Mouse (Mus musculus) heart, postnatal 14 days (tissue): ENCODE results near the gene Gpx5. TPM values are rescaled to one million over a fixed set of nuclear protein-coding genes. Genes with fewer than 3 reads are reported as not detected.
"Not testable (repeated sequence)": the region's sequence is repeated elsewhere in the genome, so short reads cannot be mapped to it uniquely, and the experiment has no call there.

Source experiments
- DNase-seq, 2 experiments: peaks; one replicate each; pipeline ENCODE4 v3.0.0; 2021 to 2022
- intact Hi-C: fragments of 180-260 bp; cut with DNase I; formaldehyde crosslinking; loops from one replicate; pipeline ENCODE4 v1.15.1; 2025
- total RNA-seq, 2 experiments: library from RNA; stranded (reverse); gene quantifications; 2 replicates each; pipeline ENCODE4 v1.2.3; 2021

Gpx5 gene
- total RNA-seq, 2 experiments from 2014 or later = not detected

DNA sequence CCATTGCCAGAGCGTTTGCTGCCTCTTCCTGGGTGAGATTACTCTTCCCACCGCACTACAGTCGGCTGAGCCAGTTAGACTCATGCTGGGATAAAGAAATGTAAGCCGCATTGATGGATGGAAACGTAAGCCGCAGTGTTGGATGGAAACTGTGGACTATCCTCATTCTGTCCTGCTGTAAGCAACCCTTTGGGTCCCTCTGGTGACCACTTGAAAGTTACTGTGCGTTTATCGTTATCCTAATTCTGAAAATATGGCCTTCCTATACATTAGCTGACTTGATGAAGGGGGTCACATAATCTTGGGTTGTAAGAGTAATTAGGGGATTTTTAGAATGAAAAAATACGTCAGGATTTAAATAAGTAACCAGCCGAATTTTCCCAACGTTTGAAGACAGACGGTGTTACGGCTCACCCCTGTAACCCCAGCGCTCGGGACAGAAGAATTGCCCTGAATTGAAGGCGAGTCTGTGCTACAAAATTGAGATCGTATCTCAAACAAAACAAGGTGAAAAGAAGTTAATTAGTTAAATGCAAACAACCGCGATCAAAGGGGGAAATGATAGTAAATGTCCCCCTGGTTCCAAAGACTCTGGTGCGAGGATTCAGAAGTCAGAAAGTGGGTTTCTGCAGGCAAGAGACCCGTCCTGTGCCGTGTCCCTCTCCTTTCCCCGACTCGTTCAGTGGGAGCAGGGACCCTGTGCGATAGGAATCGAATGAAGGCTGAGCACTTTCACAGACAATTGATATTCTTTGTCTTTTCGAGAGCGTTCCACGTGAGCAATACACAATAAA is 17.3 kb downstream of the Gpx5 start:
- peak in 1 of 2 experiments; percentile 9 for DNase-seq
- intact Hi-C loops = loop anchor here (2.0 to 5.0 kb wide), 4 partner anchors 40 to 437 kb away; no protein-coding TSS in a partner anchor

DNA sequence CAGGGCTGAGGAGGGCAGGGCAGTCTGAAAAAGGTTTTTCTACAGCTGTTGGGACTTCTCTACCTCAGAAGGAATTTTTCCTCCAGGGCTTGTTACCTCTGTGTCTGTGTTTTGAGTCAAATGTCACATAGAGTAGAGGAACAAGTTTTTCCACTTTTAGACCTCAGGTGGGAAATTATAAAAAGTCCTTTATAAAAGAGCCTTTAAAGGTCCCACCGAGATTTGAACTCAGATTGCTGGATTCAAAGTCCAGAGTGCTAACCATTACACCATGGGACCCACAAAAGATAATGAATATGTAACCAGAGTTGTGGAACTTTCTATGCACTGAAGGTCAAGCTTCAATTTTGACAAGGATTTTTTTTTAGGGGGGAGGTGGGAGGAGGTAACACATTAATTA is 24.3 kb downstream of the Gpx5 start:
- DNase-seq = no peak
- intact Hi-C loops = no loop called here

DNA sequence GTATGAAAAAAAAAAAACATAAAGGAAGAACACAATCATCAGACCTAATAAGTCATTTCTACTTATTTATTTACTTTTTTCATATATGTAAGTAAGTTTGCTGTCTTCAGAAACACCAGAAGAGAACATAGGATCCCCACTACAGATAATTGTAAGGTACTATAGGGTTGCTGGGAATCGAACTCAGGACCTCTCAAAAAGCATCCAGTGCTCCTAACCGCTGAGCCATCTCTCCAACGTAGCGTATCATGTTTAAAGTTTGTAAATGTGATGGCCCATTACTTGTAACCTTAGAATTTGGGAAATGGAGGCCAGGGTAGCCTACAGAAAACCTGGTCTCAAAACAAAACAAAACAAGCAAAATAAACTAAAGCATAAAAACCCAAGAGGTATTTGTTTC is 25.0 kb downstream of the Gpx5 start:
- no peak for DNase-seq
- intact Hi-C loops = no loop called here

DNA sequence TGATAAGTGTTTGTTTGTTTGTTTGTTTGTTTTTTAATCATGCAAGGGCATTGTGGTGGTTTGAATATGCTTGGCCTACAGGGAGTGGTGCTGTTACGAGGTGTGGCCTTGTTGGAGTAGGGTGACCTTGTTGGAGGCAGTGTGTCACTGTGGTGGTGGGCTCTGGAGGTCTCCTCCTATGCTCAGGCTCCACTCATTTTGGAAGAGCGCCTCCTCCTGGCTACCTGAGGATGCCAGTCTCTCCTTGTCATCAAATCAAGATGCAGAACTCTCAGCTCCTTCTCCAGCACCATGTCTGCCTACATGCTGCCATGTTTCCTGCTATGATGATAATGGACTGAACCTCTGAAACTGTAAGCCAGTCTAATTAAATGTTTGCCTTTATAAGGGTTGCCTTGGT is 26.8 kb downstream of the Gpx5 start:
- DNase-seq = no peak
- intact Hi-C loops = no loop called here

DNA sequence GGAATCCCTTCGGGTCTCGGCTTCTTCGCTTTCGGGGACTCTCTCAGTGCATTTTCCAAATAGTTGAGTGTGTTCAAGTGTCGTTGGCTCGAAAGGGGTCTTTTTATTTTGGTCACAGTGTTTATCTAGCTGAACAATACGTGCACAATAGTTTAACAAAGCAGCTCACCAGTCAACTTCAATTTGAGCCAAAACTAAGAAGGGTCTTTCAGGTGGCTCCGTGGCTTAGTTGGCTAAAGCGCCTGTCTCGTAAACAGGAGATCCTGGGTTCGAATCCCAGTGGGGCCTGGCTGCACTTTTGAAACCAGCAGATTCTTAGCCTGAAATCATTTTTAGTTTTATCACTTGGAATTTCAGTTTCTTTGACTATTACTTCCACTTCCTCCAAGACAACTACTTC is 28.2 kb downstream of the Gpx5 start:
- no peak for DNase-seq
- intact Hi-C loops = no loop called here

DNA sequence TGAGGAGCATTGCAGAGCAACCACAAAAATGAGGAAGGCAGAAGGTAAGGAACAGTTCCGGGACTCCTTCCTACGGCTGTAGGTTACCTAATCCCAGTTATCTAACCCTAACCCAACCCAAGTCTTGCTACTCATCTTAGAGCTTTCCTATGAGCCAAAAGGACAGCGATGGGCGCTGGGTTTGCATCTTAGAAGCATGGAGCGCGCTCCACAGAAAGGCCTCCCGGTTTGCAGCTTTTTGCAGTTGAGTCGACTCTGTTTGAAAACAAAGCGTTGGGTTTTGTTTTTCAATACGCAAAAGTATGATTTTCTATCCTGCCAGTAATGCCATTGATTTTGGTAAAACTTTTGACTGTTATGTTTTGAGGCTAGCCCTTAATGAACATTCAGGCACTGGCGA is 28.6 kb downstream of the Gpx5 start:
- no peak for DNase-seq
- intact Hi-C loops = no loop called here

DNA sequence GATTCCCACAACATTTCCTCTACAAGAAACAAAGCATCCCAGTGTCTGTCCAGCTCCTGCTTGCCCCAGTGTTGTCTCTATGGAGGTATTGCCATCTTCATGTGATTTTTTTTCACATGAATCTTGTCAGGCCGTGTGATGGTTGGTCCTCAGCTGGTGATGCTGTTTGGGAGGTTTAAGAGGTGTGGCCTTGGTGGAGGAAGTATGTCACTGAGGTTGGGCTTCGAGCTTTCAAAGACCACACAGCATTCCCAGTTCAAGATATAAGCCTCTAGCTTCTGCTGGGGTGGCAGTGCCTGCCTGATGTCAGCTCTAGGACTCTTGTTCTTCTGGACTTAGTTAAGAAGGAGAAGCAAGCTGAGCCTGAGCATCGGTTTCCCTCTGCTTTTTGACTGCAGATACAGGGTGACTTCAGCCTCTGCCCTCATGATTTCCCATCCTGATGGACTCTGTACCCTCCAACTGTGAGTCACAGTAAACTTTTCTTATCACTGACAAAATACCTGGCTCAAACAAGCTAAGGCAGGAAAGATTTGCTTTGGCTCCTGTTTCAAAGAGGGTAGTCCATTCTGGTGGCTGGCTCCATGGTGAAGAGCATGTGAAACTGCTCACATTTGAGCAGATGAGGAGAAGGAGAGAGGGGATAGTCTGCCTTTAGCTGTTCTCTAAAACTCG is 29.6 kb downstream of the Gpx5 start:
- intact Hi-C loops = no loop called here

DNA sequence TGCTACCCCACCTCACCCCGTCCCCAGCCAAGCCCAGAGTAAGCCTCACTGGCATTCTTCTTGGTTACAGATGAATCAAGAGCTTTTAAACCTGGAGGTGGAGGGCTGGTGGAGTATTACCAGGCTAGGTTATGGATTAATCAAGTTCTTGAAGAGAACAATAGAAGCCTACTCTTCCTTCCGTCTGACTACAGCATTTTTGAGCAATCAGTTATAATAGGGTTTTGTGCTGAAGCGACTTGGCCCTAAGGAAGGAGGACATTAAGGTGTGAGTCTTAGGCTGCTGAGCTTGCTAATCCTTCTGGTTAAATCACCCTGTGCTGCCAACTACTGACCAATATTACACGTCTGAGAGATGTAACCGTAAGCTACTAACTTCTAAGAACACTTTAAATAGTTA is 32.2 kb downstream of the Gpx5 start:
- no peak for DNase-seq
- intact Hi-C loops = no loop called here

More for the DNA sequence above, 29.6 kb downstream of the Gpx5 start:
- no peak for DNase-seq

DNA sequence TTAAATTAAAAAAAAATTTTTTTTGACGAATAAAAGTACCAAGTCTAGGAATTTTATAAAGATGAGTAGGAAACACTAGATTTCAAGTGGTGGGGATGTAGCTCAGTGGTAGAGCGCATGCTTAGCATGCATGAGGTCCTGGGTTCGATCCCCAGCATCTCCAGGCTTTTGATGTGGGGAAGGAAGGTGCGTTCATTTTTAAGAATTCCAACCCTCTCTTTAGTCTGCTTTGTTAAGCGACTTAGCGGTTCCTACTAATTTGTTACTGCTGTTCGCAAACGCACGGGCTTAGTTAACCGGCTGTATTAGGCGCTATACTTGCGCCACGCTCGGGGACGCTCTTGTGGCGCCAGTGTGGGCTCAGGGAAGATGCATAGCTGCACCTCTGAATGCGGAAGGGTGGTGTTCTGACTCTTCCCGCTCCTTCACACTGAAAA is 32.8 kb downstream of the Gpx5 start:
- intact Hi-C loops = no loop called here

DNA sequence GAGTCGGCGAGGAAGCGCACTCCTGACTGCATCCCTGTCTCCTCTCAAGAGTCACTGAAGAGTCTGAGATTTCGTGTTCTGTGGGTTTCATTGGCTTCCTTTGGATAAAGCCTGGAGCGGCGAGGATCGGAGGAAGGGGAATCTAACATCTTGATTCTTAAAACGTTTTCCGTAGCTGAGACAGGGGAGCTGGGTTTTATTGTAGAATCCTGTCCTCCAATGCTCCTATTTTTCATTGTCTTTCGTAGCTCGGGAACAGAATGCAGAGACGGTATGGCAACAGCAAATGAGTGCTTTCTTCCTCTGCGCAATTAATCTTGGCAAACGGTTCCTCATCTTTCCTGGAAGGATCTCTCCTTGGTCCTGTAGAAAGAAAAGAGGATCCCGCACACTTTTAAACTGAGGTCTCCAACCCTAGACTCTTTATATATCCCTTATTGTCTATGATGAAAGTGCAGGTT is 33.3 kb downstream of the Gpx5 start:
- DNase-seq = no peak
- intact Hi-C loops = no loop called here

More for the DNA sequence above, 32.8 kb downstream of the Gpx5 start:
- DNase-seq = no peak

DNA sequence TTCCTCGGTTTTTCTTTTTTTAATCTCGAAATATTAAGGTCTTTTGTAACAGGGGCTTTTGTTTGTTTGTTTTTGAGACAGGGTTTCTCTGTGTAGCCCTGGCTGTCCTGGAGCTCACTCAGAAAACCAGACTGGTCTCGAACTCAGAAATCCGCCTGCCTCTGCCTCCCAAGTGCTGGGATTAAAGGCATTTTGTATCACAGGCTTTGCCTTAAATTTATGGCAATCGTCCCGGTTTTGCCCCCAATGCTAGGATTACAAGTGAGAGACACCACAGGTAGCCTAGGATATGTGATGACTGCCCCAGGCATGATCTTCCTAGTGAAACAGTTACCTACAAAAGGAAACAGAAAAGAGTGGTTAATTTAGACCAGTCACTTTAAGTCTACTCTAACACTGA is 34.0 kb downstream of the Gpx5 start:
- no peak for DNase-seq
- intact Hi-C loops = no loop called here

DNA sequence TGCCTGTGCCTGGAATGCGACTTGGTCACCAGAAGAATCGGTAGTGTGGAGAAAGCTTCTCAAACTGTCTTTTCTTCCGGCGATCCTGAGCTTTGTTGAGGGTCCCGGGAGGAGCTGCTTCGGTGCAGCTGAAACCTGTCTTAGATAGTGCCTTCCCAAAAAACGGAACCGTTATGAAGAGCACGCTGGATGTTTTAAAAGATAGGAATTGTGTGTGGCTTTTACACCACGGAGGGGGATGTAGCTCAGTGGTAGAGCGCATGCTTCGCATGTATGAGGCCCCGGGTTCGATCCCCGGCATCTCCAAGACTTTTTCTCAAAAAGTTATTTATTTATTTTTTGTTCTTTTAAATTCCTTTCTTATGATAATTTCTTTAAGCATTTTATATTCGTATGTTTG is 38.5 kb downstream of the Gpx5 start:
- no peak for DNase-seq

DNA sequence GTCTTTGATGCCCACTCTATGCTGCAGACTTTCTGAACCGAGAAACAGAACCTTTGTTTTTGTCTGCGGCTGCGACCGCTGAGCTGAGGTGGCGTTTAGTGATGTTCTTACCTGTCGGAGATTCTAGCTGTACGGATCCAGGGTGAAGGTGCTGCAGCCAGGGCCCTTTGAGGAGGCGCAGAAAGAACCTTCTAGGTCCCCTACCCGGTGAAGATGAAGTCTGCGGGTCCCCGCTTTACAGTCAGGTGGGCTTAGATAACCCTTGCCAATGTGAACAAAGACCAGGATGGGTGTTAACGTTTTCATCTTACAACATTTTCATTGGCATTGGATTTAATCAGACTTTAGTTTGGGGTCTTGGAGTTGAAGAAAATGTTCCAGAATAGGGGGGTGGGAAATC is 39.0 kb downstream of the Gpx5 start:
- intact Hi-C loops = no loop called here

More for the DNA sequence above, 38.5 kb downstream of the Gpx5 start:
- intact Hi-C loops = no loop called here

DNA sequence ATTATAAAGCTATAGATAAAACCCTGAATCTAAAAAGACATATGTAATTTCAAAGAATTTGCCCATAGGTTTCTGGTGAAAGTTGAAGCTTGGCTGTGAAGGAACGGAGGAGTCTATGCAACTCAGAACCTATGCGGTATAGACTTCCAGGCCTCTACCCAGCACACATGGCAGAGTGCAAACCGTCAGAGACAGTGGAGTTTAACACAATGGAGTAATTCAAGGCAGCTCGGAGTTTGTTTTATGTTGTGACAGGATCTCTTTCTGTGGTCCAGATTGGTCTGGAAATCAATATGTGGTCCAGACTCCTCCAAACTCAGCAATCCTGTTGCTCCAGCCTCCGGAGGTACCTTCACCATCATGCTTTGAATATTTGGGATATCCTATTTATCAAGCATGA is 39.5 kb downstream of the Gpx5 start:
- DNase-seq = no peak
- intact Hi-C loops = no loop called here

More for the DNA sequence above, 39.0 kb downstream of the Gpx5 start:
- no peak for DNase-seq

DNA sequence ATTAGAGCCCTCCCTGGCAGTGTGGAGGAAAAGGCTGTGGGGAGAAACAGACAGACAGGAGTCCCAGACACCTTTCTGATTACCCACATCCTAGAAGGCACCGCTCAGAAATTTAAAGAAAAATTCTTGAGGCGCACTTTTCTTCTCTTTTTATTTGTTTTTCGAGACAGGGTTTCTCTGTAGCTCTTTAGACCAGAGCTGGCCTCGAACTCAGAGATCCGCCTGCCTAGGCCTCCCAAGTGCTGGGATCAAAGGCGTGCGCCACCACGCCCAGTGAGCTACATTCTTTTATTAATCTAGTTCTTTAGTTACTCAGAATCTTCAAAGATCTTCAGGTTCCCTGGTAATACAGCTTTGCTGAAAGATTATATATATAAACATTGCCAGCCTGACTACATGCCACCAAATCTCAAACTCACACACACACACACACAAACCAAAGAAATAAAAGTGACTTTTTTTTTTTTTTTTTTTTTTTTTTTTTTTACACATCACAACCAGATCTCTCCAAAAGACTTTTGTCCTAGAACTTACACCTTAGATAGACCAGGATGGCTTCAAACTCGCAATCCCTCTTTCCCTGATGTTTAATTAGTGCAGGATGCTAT is 42.4 kb downstream of the Gpx5 start:
- DNase-seq = no peak
- intact Hi-C loops = no loop called here

DNA sequence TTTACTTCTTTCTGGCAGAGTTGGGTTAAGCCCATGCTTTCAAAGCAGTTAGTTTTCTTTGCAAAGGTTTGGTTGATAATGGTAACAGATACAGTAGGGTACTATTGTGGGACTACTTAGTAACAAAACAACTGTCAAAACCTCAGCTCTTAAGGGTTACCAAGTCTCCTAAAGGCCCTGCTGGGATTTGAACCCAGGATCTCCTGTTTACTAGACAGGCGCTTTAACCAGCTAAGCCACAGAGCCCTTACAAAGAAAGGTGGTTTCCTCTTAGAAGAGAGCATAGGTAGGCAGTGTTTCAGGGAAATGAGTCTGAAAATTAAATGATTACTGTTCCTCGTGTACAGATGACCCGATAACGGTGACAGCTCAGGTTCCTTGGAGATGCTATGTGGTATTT is 43.5 kb downstream of the Gpx5 start:
- intact Hi-C loops = no loop called here
- DNase-seq = no peak

DNA sequence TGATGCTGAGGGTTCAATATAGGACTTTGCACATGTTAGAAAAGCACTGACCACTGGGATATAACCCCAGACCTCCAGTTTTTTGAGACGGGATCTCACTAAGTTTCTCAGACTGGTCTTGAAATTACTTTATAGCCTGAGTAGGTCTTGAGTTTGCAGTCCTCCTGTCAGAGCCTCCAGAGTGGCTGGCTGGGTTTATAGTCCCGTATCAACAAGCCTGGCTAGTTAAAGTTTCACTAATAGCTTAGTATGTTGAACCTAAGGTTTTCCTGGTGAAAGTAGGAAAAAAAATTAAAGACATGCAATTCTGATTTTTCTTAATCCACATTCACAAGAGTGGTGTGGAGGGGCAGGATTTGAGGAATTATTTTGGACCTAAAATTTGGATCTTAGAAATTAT is 46.3 kb downstream of the Gpx5 start:
- DNase-seq = no peak
- intact Hi-C loops = no loop called here

DNA sequence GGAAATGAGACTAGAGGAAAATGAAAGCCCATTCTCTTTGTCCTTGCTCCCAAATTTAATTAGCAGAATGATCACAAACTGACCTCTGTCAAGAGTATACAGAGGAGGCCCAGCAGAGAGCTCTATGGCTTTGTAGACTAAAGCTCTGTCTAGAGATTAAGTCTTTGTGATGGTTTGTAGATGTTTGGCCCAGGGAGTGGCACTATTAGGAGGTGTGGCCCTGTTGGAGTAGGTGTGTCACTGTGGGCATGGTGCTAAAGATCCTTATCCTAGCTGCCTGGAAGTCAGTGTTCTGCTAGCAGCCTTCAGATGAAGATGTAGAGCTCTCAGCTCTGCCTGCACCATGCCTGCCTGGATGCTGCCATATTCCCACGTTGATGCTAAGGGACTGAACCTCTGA is 47.6 kb downstream of the Gpx5 start:
- intact Hi-C loops, DNase-seq: not testable (repeated sequence)

DNA sequence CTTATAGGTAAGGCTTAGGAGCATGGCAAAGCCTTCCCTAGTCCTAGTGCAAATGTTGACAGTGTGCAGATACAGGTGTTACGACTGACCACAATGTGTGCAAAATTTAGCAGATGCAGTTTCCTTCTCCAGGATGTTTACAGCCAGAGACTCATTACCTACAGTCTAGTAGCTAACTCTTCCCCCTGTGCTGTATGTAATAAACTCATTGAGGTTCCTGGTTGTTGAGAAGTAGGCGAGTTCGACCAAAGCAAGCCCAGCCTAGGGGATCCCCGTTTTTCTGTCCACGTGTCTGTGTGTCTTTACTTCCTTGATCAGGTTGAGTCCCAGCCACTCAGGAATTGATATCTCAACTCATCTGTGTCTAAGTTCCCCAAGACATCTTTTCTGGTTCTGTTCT is 48.4 kb downstream of the Gpx5 start:
- no peak for DNase-seq
- intact Hi-C loops = no loop called here

DNA sequence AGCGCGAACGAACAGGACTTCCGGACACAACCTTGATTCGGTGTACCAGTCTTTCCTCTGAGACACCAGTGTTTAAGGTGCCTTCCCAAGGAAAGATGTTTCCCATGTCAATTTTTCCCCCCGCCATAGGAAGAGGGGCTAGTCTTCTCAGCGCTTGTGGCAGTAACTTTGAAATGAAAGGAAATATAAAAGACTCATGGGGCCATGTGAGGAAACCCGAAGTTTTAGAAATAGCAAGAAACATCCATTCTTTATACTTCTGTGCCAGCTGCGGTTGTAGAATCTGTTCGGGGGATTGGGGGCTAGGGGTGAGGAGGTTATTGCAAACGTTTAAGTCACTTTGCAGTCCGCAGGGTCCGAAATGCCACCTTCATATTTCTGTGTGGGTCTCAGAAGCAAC is 49.3 kb downstream of the Gpx5 start:
- no peak for DNase-seq
- intact Hi-C loops = no loop called here

DNA sequence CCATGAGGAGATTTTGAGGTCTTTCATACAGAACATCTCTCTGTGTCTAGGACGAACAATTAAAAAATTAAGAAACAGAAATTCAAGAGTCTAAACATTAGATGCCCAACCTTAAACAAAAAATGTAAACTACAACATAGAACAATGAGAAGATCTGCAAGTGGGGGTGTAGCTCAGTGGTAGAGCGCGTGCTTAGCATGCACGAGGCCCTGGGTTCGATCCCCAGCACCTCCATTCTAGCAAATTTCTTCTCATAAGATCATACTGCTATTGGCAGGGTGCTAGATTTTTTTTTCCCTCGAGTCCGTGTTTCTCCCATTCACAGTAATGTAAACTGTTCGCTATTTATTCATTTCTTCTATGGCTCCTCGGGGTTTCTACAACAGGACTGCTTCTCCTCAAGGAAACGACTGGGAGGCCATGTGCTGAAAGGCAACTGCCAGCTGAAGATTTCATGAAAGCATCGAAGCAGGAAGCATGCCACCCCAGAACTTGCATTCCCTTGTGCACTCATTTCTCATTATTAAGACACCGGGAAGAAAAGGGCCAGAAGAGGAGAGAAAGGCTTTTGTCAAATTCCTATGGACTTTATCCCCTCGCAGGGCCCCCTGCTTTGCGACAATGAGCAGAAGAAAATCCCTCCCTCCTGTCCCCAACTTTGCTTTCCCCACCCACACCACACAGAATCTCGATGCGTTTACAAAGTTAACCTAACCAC is 50.0 kb downstream of the Gpx5 start:
- no peak for DNase-seq
- intact Hi-C loops = no loop called here
